Mouse (Mus musculus) cerebral cortex, adult 2 months (tissue): ENCODE measurements around the gene Il1r1.

ENCODE experiments used
- WGBS: fragments of 180-500 bp; shearing (Covaris S2); methylation state at CpG from one replicate; pipeline ENCODE4 v1.1.7; 2018; 5-methylcytosine and 5-hydroxymethylcytosine counted together

Gene Il1r1

DNA sequence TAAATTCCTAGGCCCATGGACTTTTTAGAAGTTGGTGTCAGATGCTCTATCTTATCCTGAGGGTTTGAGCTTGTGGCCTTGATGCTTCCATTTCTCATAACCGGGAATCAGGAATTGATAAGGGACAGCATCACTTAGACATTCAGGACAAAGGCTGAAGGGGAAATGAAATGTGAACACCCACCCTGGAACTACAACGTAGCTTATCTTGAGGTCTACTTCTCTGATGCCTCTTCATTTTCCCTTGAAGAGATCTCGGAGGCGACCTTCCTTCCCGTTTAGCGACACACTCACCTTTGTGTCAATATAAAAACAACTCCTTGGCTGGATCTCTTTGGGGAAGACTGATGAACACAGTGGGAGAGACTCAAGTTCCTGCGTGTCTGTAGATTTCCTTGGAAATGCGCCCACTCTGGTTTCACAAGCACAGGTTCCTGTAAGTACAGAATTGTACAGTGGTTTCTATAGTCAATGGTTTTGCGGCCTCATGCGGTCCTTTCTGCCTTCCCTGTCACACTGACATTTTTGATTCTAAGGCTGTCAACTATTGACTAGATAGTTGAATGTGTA, 46.7 kb downstream of the Il1r1 start:
- 88% methylated on average over 10 of the region's 10 CpGs for WGBS

DNA sequence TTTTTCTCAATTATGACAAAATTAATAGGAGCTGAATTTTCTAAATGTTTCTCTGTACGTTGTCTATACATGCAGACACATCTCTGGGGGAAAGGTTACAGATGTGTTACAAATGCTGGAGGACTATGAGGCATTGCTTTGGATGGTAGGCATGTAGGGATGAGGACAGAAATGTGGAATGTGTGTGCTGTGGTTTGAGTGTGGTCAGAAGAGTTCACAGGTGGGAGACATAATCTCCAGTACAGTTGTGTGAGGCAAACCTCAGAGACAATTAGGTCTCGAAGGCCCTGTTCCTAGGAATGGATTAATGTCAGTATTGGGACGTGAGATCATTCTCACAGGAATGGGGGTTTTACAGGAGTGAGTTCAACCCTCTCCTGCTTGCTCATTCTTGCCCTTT, 47.3 kb downstream of the Il1r1 start:
- WGBS = 96% methylated on average over 3 of the region's 3 CpGs

DNA sequence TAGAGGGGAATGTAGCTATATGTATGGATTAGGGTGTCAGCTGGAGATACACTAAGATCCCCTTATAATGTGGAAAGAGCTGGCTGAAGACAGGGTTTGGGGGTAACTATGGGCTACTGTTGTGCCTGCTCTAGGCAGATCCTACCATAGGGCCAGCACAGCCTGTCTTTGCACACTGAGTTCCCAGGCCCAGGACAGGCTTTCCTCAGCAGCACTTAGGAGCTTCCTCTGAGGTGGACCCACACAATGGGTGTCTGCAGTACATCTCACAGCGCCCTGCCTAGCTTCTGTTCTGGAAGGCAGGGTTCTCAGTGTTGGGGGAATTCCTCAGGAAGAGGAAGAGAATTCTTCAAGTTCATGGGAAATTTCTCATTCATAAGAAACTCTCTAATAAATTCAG, 48.6 kb downstream of the Il1r1 start:
- WGBS = 83% methylated on average over 1 of the region's 1 CpGs

DNA sequence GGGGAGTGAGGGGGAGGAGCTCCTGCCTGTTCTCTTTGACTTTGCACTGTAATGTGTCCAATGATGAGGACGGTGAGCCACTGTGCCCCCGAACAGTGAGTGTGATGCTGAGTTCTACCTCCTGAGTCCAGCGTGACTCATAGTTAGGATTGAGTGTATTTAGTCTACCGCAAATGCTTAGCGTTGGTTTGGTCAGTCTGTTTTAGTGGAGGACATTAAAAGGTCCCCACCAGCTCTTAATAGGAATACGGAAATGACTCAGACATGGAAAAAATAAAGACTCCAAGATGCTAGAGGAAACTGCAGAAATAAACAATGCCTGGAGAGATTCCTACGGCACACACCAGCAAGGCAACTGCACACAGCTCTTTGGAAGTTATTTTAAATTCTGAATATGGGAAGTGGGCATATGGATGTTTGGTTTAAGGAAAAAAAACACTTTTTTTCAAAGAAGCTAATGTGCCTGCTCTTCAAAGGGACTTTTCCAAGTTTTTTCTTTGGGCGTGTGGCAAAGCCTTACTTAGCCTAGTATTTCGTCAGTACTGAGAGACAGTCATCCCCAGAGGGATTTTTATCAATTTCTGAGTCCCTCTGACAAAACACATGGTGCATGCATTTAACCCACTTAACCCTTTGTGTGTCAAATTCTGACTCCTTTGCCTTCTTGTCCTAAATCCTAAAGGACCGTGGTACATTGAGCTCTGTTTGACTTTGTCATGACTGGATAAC, 50.6 kb downstream of the Il1r1 start:
- WGBS = 48% methylated on average over 10 of the region's 10 CpGs

DNA sequence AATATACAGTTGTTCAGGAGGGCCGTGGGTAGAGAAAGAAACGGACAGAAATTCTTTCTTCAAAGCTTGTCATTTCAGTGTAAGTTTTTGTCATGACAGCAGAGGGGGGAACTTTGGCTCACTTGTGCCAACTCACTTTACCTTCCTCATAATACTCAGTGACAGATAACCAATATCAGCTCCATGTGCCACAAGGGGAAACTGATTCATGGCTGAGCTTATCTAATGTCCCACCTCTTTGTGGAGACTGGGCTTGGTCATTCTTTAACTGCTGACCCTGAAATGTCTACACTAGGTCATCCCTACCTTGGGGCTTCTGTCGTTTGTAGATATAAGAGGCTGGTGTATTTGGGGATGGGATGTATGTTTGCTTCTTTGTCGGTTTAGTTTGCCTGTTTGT, 53.1 kb downstream of the Il1r1 start:
- WGBS = 91% methylated on average over 4 of the region's 4 CpGs

DNA sequence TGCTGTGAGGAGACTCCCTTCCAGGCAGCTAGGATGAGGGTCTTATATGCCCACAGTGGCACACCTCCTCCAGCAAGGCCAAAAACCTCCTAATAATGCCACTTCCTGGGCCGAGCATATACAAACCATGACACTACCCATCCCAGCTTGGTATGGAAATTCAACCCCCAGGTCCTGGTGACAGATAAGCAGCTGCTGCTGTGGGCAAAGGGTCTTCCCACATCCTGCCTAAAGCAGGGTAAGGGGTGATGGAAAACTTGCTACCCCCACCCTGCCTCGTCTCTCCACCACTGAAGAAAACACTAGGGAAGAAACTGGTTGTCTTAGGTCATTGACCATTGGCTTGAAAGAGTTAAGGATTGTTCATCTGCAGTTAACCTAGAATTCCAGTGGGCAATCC, 53.8 kb downstream of the Il1r1 start:
- WGBS = 95% methylated on average over 2 of the region's 2 CpGs

DNA sequence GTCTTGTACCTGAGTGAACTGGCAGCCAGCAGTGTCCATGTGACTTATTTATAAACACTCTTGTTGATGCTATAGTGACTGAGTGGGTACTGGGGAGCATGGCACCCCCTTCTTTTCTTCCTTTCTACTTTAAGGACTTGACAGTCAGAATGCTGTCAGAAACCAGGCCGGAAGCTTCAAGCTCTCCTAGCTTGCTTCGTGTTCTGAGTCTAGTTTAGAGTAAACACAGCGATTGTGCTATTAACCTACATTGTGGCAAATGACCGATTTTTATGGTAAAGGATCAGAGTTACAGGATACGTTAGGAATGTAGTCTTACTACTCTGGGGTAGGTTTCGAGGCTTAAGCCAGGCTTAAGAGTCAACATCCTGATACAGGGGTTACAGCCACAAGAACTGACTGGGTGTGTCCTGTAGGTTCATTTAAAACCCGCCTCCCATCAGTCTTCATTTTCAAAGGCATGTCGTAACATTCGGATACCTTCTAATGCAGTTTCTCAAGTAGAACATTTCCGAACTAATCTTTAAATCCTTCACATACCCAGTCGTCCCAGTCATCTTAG, 54.4 kb downstream of the Il1r1 start:
- 92% methylated on average over 11 of the region's 11 CpGs for WGBS

DNA sequence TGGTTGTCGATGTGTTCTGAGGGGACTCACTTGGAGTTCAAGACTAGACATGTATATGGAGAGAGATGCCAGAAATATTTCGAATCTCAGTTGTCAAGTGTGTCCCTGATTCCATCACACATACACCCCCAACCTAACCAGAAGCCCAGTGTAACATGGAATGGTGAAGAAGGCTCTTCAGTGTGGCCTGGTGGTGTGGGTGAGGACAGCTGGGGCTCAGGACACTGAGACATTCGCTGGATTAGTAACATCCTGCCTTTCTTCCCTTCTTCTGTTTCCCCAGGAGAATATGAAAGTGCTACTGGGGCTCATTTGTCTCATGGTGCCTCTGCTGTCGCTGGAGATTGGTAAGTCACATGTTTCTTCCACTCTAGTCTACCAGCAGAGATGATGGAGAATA, 57.1 kb downstream of the Il1r1 start:
- WGBS = 84% methylated on average over 4 of the region's 4 CpGs

DNA sequence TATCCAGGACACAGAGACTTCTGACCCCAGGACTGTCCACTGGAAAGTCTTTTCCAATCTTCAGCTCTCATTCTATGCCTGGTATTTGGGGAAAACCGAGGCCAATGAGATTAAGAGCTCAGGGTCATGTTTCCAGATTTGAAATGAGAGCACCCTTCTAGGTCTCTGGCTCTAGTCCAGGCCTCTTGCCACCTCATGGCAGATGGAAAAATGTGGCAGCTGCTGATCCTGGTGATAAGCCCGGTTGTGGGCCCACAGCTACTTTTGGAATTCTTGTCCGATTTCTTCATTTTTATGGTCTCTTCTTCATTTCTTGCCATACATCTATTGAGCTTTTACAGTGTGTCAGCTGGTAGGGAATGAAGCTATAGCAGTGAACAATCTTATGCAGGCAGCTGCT, 57.5 kb downstream of the Il1r1 start:
- WGBS = 77% methylated on average over 3 of the region's 3 CpGs

DNA sequence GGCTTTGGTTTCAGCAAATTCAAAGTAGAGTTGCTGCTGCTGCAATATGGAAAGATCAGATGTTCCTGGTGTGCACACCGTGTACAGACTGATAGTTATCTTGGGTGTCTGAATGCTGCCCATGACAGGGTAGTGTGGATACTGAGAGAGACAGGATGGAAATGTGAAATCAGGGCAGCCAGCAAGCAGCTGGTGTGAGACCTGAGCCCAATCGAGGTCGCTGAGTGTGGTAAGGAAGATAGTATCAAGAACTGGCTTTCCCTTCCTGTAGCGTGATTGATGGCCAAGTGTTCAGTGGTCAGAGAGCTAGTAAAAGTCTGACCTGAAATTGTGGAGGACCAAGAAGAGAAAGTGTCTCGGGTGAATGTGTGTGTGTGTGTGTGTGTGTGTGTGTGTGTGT, 59.1 kb downstream of the Il1r1 start:
- 90% methylated on average over 5 of the region's 5 CpGs for WGBS

DNA sequence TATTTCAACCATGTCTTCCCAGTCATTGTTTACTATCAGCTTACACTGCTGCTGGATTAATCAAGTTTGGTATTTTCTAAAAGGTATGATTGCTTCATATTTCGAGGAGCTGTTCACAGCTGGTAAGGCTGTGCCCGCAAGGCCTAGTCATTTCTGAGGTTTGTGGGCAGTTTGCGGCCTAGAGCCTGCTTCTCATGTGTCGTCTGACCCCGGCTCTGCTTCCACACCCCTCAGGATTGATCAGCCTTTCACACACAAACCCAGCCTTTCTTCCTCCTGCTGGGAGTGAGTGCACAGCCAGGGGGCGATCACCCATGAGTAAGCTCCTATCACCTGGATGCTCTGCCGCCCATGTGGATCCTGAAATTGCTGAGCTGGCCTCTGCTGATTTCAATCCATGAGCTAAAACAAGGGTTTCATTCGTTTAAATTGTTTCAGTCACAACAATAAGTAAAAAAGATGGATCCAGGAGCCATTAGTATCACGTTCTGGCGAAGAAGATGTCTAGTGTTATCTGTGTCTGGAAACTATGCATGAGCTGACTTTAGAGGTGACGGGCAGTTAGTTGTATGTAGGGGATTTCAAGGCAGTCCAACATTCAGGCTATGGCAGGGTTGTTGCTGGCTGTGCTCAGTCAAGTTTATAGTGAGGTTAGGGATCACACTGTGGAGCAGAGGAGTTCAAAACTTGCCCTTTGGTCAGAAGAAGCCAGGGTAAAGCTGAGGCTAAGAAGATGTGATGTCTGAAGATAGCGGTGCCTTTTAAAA, 65.8 kb downstream of the Il1r1 start:
- 94% methylated on average over 12 of the region's 12 CpGs for WGBS

DNA sequence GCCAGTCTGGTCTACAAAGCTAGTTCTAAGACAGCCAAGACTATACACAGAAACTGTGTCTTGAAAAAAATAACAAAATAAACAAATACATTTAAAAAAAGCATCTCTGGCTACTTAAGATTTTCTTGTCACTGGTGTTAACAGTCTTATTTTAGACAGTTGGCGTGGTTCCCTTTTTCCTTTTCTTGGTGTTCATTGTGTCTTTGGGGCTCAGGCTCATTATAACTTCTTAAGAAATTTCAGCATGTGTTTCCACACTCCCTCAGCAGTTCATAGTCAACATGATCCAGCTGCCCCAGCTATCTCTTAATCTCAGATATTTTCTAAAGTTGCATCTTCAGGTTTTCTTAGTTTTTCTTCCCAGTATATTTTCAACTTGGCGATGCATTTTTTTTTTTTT, 67.4 kb downstream of the Il1r1 start:
- 84% methylated on average over 2 of the region's 2 CpGs for WGBS

DNA sequence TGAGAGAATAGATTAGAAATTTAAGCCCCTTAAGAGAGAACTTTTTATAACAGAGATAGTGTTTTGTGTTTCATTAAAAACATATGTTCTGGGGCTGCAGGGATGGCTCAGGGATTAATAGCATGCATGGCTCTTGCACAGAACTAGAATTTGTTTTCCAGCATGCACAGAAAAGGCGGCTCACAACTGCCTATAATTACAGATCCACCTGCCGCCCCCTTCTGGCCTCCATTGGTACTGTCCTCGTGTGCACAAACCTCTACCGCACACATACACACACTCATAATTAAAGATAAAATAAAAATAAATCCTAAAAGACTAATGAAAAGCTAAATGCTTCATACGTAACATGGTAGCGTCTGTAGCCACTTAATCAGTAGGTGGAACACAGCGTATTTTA, 69.0 kb downstream of the Il1r1 start:
- WGBS = 95% methylated on average over 7 of the region's 7 CpGs

DNA sequence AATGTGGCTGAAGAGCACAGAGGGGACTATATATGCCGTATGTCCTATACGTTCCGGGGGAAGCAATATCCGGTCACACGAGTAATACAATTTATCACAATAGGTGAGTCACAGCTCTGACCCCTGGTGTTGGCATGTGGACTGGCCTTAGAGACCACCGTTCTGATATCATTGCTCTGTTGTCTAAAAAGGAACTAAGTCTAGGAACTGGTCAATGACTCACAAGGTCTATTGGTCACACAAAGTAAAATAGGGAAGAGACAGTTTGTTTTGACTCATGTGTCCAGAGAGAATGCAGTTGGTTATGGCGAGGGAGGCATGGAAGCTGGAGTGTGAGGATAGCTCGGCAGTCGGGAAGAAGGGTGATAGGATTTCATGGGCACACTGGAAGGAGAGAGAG, 69.9 kb downstream of the Il1r1 start:
- 91% methylated on average over 9 of the region's 9 CpGs for WGBS

DNA sequence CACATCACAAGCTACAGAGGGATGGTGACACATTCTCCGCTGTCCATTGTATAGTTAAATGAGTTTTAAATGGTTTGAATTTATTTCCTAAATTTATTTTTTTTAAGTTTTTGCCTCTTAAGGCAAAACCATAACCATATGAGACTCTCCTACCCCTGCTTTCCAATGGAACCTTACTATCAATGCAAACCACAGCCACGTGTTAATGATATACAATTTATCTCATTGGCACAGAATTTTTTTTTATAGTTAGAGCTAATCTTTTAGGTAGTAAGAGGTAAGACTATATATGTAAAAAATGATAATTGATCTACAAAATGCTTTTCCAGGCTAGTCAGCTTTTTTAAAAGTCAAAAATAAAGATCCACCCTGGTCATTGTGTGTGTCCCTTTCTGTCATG, 73.2 kb downstream of the Il1r1 start:
- 94% methylated on average over 2 of the region's 2 CpGs for whole genome bisulfite sequencing

DNA sequence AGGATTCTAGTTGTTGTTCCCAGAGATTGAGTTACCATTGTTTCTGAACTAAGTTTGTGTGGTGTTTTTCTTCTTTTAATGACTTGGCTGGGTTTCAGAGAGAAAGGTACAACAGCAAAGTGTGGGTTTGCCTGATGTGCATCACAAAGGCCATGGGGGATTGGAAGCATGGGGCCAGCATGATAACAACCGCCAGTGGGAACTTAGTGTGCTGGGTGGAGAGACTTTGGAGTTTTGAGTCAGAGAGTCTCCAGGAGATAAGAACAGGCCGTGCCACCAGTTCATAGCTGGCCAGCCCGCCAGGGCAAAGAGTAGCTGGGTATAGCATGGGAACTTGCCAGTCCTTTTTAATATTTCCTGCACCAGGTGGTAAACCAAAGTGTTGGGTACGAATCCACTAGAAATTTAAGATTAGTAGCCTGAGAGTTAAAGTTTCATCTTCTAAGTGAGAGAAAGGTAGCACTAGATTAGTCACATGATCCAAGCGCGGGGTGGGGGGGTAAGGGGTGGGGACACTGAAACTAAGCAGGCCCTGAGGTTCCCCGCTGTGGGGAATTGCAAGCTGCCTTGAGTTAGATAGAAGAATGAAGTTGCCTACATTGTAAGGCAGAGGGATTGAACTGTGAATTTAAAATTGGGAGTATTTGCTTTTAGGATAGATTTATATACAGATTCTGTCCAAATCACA, 78.4 kb downstream of the Il1r1 start:
- WGBS = 82% methylated on average over 7 of the region's 7 CpGs

DNA sequence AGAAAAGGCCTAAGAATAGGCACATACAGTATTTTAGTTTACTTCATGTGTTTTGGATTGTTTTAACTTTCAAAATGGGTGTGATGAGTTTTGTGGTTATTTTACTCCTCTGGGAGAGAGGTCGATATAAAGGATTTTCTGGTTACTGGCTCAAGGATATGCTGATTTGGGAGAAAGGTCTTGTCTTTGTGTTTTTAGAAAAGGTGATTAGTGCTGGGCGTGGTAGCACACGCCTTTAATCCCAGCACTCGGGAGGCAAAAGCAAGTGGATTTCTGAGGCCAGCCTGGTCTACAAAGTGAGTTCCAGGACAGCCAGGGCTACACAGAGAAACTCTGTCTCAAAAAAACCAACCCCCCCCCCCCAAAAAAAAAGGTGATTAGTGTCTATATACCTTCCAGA, 79.4 kb downstream of the Il1r1 start:
- WGBS = 75% methylated on average over 4 of the region's 4 CpGs

DNA sequence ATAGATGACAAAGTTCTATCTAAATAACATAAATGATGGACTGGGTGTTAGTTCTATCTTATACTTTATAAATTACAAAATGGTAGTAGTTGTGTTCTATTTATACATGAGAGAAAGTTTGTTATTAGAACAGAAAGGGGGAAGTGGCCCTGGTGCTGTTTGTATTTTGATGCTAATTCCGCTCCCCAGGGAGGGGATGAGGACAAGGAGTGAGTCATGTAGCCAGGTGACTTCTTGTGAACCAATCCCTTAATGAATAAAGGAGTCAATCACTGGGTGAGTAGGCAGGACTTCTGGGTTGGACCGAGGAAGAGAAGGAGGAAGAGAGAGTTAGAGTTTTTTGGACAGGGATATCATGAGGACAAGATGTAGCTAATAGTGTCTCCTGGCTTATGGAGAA, 81.2 kb downstream of the Il1r1 start:
- WGBS = 70% methylated on average over 2 of the region's 2 CpGs

DNA sequence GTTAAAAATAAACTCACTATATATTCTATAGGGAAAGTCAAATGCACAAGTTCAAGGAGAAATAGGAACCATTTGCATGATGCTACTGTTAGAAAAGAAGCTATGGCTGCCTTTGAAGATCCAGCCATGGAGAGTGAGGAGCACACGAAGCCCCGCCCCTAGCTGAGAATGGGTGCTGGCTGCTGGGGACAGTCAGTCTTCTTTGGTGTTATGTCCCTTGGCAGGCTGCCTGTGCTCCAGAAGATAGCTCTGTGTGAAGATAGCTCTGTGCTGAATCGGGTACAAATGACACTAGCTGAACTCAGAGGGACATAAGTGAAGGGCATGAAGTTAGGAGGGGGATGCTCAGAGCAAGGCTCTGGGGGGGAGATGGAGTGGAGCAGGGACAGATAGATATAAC, 86.2 kb downstream of the Il1r1 start:
- 67% methylated on average over 3 of the region's 3 CpGs for WGBS

DNA sequence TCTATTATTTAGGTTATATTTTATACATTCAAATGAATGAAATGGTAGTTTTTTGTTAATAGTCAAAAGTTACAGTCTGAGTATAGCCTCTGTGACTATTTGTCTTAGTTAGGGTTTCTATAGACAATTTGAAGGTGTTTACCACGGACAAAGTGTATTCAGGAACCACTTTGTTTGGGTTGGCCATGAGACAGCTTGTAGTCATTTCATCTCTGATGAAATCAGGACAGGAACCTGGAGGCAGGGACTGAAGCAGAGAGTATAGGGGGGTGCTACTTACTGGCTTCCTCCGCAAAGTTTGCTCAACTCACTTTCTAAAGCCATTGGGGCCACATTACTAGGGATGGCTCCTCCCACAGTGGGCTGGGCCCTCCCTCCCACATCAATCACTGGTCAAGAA, 86.7 kb downstream of the Il1r1 start:
- 82% methylated on average over 2 of the region's 2 CpGs for WGBS

DNA sequence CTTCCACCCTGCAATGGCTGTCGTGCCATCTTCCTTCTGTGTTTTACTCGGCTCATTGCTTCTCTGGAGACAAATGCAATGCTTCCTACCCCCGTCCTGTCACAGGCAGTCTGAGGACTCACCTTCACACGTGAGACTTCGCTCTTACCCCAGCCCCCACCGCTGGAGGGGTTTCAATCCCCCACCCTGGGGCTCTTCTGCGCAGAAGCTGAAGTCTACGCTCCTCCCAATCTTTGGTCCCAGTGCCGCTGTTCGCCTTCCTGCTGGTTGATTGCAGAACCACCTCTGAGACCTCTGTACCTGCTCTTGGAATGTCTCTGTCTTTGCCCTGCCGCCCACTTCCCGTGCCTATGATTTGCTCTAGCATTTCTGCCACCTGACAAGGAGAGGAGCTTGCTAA, 89.1 kb downstream of the Il1r1 start:
- 80% methylated on average over 12 of the region's 12 CpGs for WGBS

DNA sequence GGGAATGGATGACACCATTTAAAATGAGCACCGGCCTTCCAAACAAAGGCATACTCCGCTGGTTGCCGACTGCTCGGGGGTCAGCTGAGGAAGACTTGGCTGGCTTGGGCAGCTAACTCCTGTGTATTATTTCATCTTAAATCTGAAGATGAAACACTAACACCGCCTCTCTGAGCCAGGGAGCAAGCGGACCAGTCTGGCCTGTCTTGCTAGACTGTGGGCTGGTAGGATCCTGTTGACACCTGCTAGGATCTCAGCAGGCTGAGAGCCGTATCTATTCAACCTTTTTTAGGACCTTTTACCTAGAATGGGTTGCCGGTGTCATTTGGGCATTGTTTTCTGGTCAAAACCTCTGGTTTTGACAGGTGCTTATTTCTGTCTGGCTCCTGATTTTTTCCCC, 92.8 kb downstream of the Il1r1 start:
- 87% methylated on average over 8 of the region's 8 CpGs for WGBS
